Mouse (Mus musculus) brain, embryonic 14.5 days (tissue): ENCODE data around the gene Tnik. TPM values are rescaled to one million over a fixed set of nuclear protein-coding genes. Genes with fewer than 3 reads are reported as not detected.

Source experiments
- DNase-seq: peaks from one replicate; pipeline ENCODE4 v3.0.0-alpha.2; 2011; ENCODE audit warnings: low read depth
- CTCF ChIP-seq: fragments of 200-500 bp; IDR thresholded peaks from 2 replicates; pipeline ENCODE4 v1.5.1; 2012; ENCODE audit warnings: inconsistent platforms, mild to moderate bottlenecking, moderate library complexity, borderline replicate concordance; ENCODE audit not compliant: insufficient read depth, insufficient read length; ENCODE audit errors: extremely low read depth
- POLR2A ChIP-seq: fragments of 200-500 bp; IDR thresholded peaks from 2 replicates; pipeline ENCODE4 v1.6.1; 2012; ENCODE audit warnings: mild to moderate bottlenecking, inconsistent platforms, borderline replicate concordance; ENCODE audit not compliant: poor library complexity, insufficient read depth, insufficient read length, severe bottlenecking; ENCODE audit errors: extremely low read depth
- polyA plus RNA-seq: library from polyadenylated mRNA; depleted of rRNA; stranded (reverse); fragments of >200 nt; gene quantifications from 2 replicates; pipeline ENCODE4 v1.2.3, GENCODE M21; 2012

Tnik gene
- polyA plus RNA-seq, 1 experiment = 73.8 TPM

DNA sequence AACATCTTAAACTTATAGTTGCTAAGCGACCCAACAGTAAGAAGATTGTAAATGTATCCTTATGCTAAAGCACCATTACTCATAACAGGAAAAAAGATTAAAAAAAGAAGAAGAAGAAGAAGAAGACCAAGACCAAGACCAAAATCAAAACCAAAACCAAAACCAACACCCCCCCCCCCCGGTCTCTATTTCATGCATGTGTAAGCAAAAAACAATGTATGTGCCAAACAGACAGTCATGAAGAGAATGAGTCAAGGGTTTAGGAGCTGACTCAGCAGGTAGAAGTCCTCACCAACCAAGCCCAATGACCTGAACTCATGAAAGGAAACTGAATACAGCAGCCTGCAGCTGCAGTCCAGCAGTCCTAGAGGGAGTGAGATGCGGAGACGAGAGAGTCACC is 26.3 kb upstream of the Tnik start:
- TF ChIP-seq CTCF = no peak
- no peak for TF ChIP-seq POLR2A

DNA sequence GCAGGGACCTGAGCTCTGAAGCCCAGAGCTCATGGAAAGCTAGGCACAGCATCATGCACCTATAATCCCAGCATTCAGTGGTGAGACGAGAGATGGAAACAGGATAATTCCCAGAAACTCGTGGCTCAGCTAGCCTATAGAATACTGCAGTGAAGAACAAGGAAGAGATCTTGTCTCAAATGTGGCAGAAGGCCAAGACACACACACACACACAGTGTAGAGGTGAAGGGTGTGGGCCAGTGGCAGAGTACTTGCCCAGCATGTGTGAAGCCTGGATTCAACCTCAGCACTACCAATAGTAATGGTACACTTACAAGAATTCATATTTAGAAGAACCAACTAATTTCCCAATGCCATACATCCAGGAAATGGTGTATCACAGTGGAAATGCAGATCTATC is 24.9 kb upstream of the Tnik start:
- no peak for DNase-seq
- TF ChIP-seq CTCF (no peak), POLR2A (no peak)

More for the DNA sequence above, 26.3 kb upstream of the Tnik start:
- DNase-seq = no peak

DNA sequence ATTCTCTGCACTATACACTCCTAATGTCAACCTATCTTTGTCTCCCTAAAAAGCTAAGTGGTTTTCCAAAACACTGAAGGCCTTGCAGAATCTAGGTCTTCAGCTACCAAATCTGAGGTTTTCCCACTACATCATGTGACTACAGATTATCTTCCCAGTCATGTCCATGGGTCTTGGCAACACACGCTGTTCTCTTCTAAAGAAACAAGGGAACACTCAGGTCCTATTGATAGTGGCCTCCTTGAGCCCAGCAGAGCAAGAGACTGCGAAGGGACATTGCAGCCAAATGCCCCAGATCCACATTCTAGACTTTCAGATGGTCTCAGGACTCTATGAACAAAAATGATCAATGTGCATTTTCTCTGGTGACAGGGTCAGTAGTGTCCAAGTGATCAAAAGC is 20.5 kb upstream of the Tnik start:
- no peak for DNase-seq
- no peak for TF ChIP-seq POLR2A
- TF ChIP-seq CTCF = no peak

DNA sequence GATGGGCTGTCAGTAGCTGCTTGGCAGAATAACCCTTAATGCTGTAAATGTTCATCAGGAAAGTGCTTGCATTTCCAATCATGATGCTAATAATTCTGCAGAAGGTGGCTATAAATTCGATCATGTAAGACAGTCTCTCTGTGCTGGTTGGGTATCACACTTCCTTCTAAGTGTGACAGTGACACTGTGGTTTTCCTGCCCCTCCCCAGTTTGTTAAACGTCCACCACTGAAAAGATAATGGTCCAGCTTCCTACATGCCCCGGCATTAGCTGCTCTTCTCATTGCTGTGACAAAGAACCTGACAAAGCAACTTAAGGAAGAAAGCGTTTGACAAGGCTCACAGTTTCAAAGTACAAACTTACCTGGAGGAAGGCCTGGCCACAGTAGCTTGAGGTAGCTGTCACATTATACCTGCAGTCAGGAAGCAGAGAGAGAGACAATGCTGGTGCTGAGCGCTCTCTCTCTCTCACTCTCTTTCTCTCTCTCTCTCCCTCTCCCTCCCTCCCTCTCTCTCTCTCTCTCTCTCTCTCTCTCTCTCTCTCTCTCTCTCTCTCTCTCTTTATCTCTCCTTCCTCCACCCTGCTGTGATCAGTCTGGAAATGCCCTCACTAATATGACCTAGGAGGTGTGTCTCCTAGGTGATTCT is 18.6 kb upstream of the Tnik start:
- TF ChIP-seq CTCF (no peak), POLR2A (no peak)
- DNase-seq = no peak

DNA sequence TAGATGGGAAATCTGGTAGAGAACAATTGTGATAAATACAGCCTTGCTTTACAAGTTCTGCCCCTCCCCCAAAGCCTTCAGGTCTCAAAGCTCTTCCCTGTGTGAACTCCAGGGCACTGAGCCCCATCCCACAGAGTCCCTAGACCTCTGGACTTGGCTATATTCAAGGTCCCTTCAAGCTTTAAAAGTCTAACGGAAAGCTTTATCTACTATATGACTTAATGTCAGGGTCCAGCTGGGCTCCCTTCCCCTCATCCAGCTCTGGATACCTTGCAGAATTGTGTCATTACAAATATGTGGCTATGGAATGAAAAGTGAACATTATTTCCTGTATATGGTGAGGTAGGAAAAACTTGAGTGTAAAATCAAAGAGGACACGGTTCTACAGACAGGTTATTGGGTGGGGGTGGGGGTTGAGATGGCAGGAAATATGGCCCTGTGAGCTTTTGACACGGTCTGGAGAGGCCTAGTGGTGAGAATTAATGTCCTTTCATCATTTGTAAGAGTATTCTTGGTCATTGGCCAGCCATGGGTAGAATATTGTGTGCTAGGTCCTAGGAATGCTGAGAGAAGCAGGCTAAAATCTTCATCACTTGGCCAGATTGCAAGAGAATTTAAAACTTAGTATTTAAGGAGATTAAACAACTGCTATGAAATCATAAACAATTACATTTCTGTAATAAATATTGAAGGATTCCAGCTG is 14.6 kb upstream of the Tnik start:
- DNase-seq = no peak

DNA sequence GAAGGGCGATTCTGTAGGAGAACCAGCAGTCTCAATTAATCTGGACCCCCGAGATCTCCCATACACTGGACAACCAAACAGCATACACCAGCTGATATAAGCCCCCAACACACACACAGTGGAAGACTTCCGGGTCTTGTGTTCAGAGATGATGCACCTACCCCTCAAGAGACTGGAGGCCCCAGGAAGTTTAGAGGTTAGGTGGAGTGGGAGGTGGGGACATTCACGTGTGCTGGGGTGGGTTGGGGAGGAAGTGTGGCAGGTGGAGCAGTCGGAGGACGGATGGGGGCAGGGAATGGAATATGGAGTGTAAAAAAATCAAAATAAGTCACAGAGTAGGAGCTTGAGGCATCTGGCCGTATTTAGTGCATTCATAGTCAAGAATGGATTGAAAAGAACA is 7.3 kb upstream of the Tnik start:
- no peak for TF ChIP-seq CTCF
- no peak for TF ChIP-seq POLR2A
- no peak for DNase-seq

More for the DNA sequence above, 14.6 kb upstream of the Tnik start:
- no peak for TF ChIP-seq CTCF
- TF ChIP-seq POLR2A = no peak

DNA sequence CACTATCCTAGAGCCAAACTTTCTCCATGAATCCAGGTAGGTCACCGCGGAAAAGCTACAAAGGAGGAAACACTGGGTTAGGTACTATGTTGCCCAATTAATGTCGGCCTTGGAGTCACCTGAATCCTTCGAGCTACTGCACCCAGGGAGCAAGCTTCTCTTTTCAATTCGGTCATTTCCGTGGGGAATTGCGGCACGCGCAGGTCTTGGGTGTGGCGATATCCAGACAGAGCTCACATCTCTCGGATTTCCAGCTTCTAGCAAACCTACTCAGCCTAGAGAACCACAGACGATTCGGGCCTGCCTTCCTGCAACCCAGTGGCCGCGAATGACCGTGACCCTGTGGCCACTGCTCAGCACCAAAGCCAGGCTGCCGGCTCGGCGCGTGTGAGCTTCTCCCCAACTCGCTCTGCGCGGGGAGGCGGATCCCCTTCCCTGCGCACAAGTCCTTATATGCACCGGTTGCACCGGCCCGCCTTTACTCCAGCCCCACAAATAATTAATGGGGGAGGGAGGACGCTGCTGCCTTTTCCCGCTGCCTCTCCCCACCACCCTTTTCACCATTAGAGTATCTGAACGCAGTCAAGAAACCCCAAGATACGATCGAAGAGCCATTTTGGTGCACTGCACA is 528 bp upstream of the Tnik start:
- TF ChIP-seq CTCF = no peak
- no peak for TF ChIP-seq POLR2A

DNA sequence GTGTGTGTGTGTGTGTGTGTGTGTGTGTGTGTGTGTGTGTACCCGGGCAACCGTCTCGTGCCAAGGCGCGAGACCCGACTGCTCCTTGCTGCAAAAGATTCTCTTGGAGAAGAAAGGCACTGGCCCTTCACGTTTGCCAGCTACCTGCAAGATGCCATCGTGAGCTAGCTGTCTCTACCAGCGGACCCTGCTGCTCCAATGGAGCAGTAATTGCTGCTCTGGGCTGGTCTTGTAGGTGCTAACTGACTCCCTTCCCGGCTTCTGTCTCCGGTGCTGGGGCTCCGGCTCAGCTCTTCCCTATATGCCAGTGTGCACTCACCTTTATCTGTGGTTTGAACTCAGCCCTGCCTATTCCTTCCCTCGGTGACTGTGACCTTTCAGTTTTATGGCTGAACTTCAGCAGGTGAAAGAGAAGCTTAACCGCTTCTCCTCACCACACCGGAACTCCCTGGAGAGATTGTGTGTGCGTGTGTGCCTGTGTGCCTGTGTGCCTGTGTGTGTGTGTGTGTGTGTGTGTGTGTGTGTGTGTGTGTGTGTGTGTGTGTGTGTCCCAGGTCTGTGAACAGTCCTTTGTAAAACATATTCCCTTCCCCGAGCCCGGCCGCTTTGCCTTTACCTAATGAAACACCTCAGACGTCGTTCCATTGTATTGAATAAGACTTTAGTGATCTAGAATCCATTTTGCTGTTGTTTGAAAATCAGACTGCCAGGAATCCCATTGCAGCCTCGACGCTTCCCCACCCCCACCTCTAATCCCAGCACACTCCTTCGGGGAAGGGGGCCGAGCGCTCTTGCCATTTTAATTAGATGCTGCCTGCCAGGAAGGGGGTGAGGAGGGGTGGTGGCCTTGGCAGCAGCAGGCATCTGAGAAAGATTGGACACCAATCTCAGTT is 1.2 kb downstream of the Tnik start:
- peak; percentile 14; the same call in 1 of the 2 replicates for TF ChIP-seq POLR2A
- no peak for TF ChIP-seq CTCF
- DNase-seq = peak; percentile 92

More for the DNA sequence above, 528 bp upstream of the Tnik start:
- peak; percentile 83 for DNase-seq

DNA sequence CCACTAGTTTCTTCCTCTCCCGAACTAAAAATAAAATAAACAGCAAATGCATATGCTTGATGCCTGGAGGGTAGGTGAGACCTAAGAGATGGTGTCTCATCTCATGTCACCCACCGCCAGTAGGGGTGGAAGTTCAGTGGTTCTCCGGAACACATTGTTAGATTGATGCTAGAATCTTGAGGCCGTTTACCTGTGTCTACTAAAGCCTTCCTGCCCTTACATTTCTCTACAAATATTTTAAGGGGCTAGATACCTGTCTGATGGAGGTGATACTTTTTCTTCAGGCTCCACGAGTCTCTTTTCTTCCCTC is 1.8 kb downstream of the Tnik start:
- TF ChIP-seq POLR2A = no peak
- TF ChIP-seq CTCF = no peak
- no peak for DNase-seq

DNA sequence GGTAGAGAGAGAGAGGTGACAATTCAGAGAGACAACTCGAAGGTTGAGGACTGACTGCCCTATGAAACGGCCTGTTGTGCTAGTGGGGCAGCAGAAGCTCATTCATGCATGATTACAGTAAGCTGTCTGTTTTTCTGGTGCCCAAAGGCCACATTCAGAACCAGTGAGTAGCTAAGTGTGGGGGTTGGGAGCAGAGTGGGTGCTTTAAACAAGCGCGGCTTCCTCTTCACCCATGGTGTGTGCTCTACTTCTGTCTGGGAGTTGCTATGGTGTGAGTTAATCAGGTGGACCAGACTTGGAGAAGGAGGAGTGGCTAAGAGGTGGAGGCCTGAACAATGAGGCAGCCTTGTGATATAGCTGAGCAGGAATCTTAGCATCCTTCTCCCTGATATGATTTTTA is 2.2 kb downstream of the Tnik start:
- no peak for TF ChIP-seq CTCF
- TF ChIP-seq POLR2A = no peak
- peak; percentile 82 for DNase-seq

DNA sequence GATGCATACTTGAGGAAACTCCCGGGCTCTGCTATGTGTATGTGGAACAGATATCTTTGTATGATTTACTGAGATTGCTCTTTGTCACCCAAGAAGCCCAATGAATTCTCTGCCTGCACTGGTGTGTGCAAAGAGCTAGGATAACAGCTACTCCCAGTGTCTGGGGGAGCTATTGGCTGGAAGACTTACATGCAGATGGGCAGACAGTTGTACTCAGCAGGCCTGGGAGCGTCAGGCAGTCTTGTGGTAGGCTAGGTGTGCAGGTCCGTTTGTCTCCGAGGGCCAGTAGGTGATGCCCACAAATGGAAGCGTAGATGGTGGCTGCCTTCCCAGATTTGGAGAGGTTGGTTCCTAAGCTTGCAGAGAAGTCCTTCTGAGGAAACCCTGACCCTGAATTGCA is 2.6 kb downstream of the Tnik start:
- DNase-seq = peak; percentile 74
- TF ChIP-seq CTCF = no peak
